In genomic region chr6:122801301-122801800, GRCm38 (mm10) we compare ENCODE assay signal across 8 mouse cellular contexts. TPM values are rescaled to one million over a fixed set of nuclear protein-coding genes. Genes with fewer than 3 reads are reported as not detected.
A peak's percentile ranks its signal among the peaks of the same experiment; 100 is the strongest.
DNase-seq lines count a peak whose midpoint lies in the region; ATAC-seq lines count a peak whose summit lies in the region.

Gene Slc2a3, minus strand, starts transcription at chr6:122801640.

- peak; percentile 79 for ATAC-seq in forebrain, embryonic 16.5 days
- peak; percentile 80; the same call in 1 of the 2 replicates for ATAC-seq in lung, embryonic 15.5 days (ENCODE audit: borderline replicate concordance, extremely low read depth, low FRiP score, low TSS enrichment)

- under 1% methylated on average over 46 of the region's 46 CpGs for WGBS in forebrain, embryonic 16.5 days
- WGBS in lung, embryonic 15.5 days: under 1% methylated on average over 46 of the region's 46 CpGs

- 0 out of 2 replicates have a peak, but pooled peaks cover 3% of the 10 kb centered on the region for H3K27me3 ChIP-seq in forebrain, embryonic 16.5 days (replicated peaks; ENCODE audit: control insufficient read depth, insufficient read depth, low read length)
- H3K27me3 ChIP-seq in lung, embryonic 15.5 days: peaks cover 4% of the 10 kb centered on the region; the same call in 1 of the 2 replicates

- no peaks in the 10 kb centered on the region for H3K9me3 ChIP-seq in forebrain, embryonic 16.5 days (ENCODE audit: control insufficient read depth, low read length)
- no peaks in the 10 kb centered on the region for H3K9me3 ChIP-seq in lung, embryonic 15.5 days

- H3K36me3 ChIP-seq in forebrain, embryonic 16.5 days (ENCODE audit: control insufficient read depth, insufficient read depth): no peaks in the 10 kb centered on the region
- no peaks in the 10 kb centered on the region for H3K36me3 ChIP-seq in lung, embryonic 15.5 days

- peak within 1 kb of the TSS; percentile 71 for H3K4me3 ChIP-seq in forebrain, embryonic 16.5 days (replicated peaks; ENCODE audit: low read length)
- H3K4me3 ChIP-seq in lung, embryonic 15.5 days: peak within 1 kb of the TSS; percentile 54

- peaks cover 11% of the 10 kb centered on the region for H3K4me1 ChIP-seq in forebrain, embryonic 16.5 days (replicated peaks; ENCODE audit: control insufficient read depth, insufficient read depth, low read length)
- H3K4me1 ChIP-seq in lung, embryonic 15.5 days: peaks cover 19% of the 10 kb centered on the region

- DNase-seq in Muller cell, postnatal 12 days (ENCODE audit: inconsistent ontology term): peak; percentile 62
- DNase-seq in cerebellum, adult 11-12 months: peak; percentile 79
- DNase-seq in heart, postnatal 4 days: peak; percentile 60
- DNase-seq in layer of hippocampus, adult 8-10 months (ENCODE audit: low spot score in 2 of 2): peak in 1 of 2 experiments; percentile 41
- peak; percentile 58 for DNase-seq in retina, embryonic 14.5 days (ENCODE audit: low spot score)
- DNase-seq in urinary bladder, postnatal 10 days (ENCODE audit: low spot score): no peak

- peak within 1 kb of the TSS; percentile 44 for H3K27ac ChIP-seq in forebrain, embryonic 16.5 days (ENCODE audit: low read length)
- peak within 1 kb of the TSS; percentile 49; the same call in 1 of the 2 replicates for H3K27ac ChIP-seq in lung, embryonic 15.5 days

- H3K9ac ChIP-seq in forebrain, embryonic 16.5 days (replicated peaks; ENCODE audit: low read depth, low read length): peak within 1 kb of the TSS; percentile 83
- H3K9ac ChIP-seq in lung, embryonic 15.5 days: peak within 1 kb of the TSS; percentile 59

- peak within 1 kb of the TSS; percentile 99 for H3K4me2 ChIP-seq in forebrain, embryonic 16.5 days (ENCODE audit: low read length)
- H3K4me2 ChIP-seq in lung, embryonic 15.5 days: peak within 1 kb of the TSS; percentile 98

RNA-seq across cellular contexts. Expression of gene Slc2a3, which starts in this region (rescaled TPM):
- polyA plus RNA-seq in forebrain, embryonic 16.5 days (2015; fragmentation: Nextera tagmentation; extraction: Ambion mirVana): 25.9 and 33.7 TPM in 2 replicates
- 1 to 10 TPM; 2.0 to 3.3 TPM for total RNA-seq in heart, postnatal 4 days (2021)
- 100 to 1,000 TPM in 2 of 4 experiments, 10 to 100 TPM in 2; 89.0 to 124 (median 100) TPM for total RNA-seq in layer of hippocampus, adult 8-10 months (2022)
- 7.4 and 8.1 TPM in 2 replicates for polyA plus RNA-seq in lung, embryonic 15.5 days (2015; fragmentation: Nextera tagmentation; extraction: Ambion mirVana)

Comparison
In these comparisons a context has a peak if more than half of its experiments do, and no peak if none do; other contexts are left out.
1. RNA of gene Slc2a3 (total RNA-seq): 89.0 to 124 TPM in layer of hippocampus, adult 8-10 months; 2.0 to 3.3 TPM in heart, postnatal 4 days; every median in the first group is over 10 times any median in the second.